Mouse (Mus musculus): ENCODE results near the gene Nradd.

DNA sequence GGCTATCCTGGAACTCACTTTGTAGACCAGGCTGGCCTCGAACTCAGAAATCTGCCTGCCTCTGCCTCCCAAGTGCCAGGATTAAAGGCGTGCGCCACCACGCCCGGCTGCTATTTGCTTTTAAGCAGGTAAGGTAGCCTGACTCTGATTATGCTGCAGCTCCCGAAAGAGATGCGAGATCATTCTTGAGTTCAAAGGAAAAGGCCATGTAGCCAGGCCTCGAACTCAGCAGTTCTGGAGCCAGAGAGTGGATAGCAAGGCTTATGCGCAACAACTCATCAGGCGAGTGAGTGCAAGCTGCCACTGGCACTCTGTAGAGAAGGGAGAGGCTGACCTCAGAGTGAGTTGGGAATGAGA lies 31.4 kb upstream of the Nradd start:
- TF ChIP-seq CTCF (IDR thresholded peaks at IDR 0.05; ENCODE audit: extremely low read depth, insufficient read length, insufficient replicate concordance, low read depth, low read length) (no peak), POLR2A (IDR thresholded peaks at IDR 0.05; ENCODE audit: low read depth, low read length) (no peak)

Measured in small intestine, adult 2 months (tissue).